Mouse (Mus musculus) embryo, embryonic 10 days (tissue): ENCODE measurements around the gene Pth.

Source experiments
- DNase-seq: peaks from one replicate; pipeline ENCODE4 v3.0.0-alpha.2; 2015; ENCODE audit warnings: low spot score

The Pth gene

GRCm38 (mm10) chr7:113388470-113388869 lies at the start of gene Pth:
Pth (minus strand) TSS chr7:113388570.
- no peak for DNase-seq

DNA sequence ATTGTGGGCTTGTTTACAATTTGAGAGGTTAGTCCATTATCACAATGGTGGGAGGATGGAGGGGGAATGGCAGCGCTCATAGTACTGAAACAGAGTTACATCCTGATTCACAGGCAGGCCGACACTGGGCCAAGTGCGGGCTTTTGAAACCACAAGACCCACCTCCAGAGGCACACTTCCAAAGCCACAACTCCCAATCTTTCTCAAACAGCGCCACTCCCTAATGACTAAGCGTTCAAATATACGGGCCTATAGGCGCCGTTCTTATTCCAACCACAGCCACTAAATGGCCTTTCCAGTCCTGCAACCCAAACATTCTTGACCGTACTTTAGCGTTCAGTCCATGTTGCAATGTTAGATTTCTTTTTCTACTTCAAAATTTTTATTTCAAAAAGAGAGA lies 47.9 kb upstream of the Pth start:
- DNase-seq, result no peak

DNA sequence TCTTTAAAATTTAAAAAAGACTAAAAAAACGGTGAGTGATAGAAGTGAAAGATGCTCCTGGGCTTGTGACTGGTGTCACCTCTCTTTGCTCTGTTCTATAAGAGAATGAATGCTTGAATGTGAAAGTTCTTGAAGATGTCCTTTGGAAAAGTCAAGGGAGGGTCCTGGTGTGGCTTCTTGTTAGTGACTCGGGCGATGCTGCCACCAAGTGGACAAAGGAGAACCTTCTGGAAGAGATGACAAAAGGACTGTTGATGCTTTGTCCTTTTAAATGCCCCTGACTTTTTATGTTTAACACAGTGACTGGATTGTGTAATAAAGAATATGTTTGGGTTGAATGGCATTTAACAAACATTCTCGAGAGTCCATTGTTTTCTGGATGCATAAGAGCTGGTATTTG lies 45.9 kb upstream of the Pth start:
- peak; percentile 76 for DNase-seq

GRCm38 (mm10) chr7:113433451-113433850 lies 45.1 kb upstream of the Pth start:
- no peak for DNase-seq

GRCm38 (mm10) chr7:113432891-113433290 lies 44.5 kb upstream of the Pth start:
- no peak for DNase-seq

- no peak for DNase-seq
Measured at GRCm38 (mm10) chr7:113420771-113421170, 32.4 kb upstream of the Pth start.

DNA sequence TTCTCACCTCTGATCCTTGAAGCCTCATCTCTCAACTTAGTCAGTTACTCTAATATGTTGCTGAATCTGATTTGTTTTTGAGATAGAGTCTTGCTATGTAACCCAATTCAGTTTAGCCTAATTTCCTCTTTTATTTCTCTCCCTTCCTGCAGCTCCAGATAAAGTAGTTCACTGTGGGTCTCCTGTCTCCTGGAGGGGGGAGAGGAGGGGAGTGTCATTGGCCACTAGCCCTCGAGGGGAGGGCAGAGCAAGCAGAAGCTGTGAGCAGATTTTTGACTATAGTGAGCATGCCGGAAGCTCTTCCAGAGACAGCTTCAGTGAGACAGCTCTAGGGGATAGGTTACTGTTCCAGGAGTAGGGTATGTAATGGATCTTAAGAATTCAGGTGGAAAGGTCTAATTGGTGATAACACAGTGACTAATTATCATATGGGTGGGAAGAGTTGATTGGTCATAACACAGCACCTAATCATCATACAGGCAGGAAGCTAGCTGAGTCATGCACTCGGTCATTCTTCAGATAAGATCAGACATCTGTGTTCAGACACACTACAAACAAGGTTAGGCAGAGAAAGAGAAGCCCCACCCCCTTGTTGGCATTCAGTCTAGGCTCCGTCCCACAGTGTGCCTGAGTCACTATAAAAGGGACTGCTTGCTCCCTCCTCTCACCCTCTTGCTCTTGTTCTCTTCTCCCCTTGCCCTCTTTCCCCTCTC lies 30.9 kb upstream of the Pth start:
- DNase-seq, result peak; percentile 5

DNA sequence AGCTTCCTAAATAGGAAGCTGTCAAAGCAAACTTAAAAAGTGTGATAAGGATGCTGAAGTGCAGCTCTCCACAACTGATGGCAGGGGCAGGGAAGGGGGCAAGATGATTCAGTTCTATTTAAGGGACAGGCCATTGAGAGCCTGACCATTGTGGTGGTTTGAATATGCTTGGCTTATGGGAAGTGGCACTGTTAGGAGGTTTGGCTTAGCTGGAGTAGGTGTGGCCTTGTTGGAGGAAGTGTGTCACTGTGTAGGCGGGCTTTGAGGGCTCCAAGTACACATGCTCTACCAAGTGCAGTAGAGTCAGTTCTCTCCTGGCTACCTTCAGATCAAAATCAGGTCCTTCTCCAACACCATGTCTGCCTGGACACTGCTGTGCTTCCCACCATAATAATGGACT lies 28.2 kb upstream of the Pth start:
- DNase-seq, result no peak

- no peak for DNase-seq
Measured at GRCm38 (mm10) chr7:113415256-113415655, 26.9 kb upstream of the Pth start.

DNA sequence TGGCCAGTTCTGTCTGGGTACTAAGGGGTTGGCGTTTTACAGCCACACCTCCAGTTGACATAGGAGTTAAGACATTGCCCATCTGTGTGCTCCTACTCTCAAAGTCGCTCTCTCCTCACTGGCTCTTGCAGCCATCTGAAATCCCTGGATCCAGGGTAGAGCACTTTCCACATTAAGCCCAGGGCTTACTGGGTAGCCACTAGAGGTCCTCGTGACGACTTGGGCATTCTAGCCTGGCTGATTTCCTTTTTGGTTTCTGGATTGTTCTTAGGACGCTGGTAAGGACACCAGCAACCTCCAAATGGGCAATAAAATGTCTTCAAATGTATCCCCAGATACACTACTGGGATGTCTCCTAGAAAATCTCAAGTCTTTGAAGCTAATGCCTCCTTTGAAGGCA lies 20.3 kb upstream of the Pth start:
- DNase-seq, result no peak

- DNase-seq, result no peak
Measured at GRCm38 (mm10) chr7:113398083-113398482, 9.7 kb upstream of the Pth start.

DNA sequence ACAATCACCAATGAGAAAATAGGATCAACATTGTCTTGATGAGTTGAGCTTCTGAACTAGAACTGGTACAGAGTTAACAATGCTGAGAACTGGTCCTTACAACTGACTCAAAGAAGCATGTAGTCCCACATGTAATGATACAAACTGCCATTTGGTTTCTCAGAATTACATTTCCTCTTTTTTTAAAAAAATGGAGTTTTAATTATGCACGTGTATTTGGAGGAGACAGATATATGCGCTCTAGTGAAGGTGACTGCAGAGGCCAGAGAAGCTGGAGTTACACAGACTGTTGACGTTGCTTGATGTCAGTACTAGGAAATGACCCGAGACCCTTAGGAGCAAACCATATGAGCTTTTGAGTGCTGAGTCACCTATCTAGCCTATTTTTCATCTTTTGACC lies 8.3 kb upstream of the Pth start:
- DNase-seq, result no peak

- DNase-seq, result no peak
Measured at GRCm38 (mm10) chr7:113391619-113392018, 3.2 kb upstream of the Pth start.

DNA sequence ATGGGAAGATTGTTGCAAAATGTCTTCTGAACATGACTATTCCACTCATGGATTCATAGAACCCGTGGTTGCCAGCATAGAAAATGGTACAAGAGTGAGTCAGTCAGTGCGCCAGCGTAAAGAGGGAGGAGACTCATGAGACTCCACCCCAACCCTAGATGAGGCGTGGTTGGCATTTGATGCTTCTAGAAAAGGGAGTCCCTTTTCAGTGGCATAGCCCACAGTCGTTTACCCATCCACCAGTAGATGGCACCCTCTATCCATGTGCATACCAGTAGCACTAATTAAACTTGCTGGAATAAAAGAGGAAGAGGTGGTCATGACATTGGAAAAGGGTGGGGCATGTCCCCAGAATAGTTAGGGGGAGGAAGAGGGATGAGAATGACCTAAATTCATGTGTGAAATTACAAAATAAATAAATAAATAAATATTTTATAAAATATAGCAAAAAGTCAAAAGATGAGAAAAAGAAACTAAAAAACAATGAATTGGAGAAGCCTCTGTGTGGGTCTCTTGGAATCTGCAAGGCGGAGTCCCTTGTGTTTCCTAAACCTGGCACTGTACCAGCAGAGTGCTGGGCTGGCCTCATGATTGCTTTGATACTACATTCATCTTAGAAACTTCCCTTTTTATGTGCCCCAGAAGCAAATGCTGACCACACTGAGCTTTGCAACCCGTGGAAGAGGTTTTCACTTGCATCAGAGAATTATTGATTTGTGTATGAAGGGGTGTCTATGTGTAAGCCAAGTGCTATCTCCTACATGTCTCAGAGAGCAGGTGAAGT lies 10.3 kb downstream of the Pth start:
- DNase-seq, result peak; percentile 92

DNA sequence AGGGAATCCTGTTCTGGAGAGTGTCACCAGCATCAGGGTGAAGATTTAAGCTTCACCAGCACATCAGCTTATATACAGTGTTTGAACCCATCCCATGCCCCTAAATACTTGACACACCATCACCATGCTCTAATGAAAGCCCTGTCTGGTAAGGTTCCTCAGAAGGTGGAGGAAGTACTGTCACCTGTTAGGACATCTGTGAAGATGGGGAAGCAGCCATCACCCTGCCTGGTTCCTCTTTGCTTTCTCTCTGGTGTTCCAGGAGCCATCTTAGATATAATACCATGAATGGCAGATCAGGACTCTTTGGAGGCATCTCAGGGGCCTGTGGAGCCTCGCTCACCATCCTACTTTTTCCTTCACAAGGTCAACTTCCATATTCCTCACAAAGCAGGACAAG lies 15.7 kb downstream of the Pth start:
- DNase-seq, result no peak

GRCm38 (mm10) chr7:113369620-113370340 lies 18.6 kb downstream of the Pth start:
- DNase-seq, result peak; percentile 83

DNA sequence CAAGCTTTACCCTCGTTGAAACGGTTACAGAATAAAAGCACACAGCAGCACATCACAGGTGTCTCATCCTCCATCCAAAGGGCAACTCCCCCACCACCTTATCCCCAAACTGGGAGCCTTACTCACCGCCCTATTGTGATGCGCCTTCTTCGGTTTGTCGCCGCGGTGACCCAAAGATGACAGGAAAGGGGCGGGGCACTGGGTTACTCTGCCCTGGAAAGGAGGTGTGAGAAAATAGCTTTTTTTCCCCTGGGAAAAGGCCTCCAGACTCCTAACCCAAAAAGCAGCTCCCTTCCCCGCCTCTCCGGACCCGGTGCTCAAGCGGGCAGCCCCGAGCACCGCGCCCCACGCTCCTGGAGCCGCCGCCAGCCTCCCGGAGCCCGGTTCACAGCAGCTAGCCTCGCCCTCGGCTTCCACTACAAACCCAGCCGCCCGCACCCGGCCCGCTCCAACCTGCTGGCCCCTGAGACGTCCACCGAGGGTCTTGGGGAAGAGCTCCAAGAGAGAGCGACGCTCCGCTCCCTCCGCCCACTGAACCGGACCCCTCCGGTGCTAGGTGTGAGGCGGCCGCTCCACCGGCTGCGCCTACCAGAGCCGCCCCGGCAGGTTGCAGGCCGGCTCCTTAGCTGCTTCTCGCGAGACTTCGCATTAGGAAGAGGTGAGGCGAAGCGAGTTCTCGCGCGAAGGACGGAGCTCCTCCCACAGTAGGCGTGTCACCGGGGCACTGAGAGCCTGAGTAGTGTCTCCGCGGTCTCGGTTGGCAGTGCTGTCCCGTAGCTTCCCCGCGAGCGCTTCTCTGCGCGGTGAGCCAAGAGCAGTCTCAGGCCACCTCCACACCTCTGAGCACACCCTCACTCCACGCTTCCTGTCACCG lies 19.4 kb downstream of the Pth start, which contains the start of gene Btbd10:
Gene Btbd10 (minus strand): TSS at position 647 of the 874 bp plus-strand sequence.
- peak; percentile 100 for DNase-seq

DNA sequence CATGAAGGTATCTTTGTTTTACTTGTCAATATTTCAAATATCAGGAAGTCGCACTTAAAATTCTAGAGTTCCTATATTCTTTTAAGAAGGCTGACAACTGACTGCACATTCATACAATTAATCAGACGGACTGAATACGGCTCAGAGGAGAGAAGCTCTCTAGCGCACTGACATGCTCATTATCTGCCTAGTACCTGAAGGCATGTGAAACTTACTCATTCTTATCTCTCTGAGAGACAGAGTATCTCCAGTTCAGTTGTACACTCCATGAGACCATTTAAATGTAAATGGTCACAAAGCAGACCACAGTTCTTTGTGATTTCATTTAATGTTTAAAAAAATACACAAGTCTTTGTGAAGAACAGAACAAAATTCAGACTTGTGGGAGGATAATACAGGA lies 20.9 kb downstream of the Pth start:
- no peak for DNase-seq

- DNase-seq, result no peak
Measured at GRCm38 (mm10) chr7:113349089-113349488, 39.3 kb downstream of the Pth start.

GRCm38 (mm10) chr7:113347694-113348093 lies 40.7 kb downstream of the Pth start:
- no peak for DNase-seq

- no peak for DNase-seq
Measured at GRCm38 (mm10) chr7:113347271-113347670, 41.1 kb downstream of the Pth start.
